Mouse (Mus musculus): Measurements from ENCODE around the gene Mgme1. TPM values are rescaled to one million over a fixed set of nuclear protein-coding genes. Genes with fewer than 3 reads are reported as not detected.

Gene Mgme1
- polyA plus RNA-seq (2014; fragmentation: Nextera tagmentation; extraction: Ambion mirVana) = 11.3 and 11.8 TPM in 2 replicates

GRCm38 (mm10) chr2:144270507-144271420 lies at the start of gene Mgme1, which contains the start of gene Snx5:
Mgme1 (plus strand) TSS chr2:144270663.
Snx5 (minus strand) TSS chr2:144270906.
- H3K27me3 ChIP-seq (ENCODE audit: control insufficient read depth, insufficient read depth, low read length) = no peaks in the 10 kb centered on the region
- H3K4me1 ChIP-seq (ENCODE audit: control insufficient read depth, insufficient read depth, low read length) = peaks cover 19% of the 10 kb centered on the region
- H3K36me3 ChIP-seq (ENCODE audit: control insufficient read depth, insufficient read depth, low read length) = no peaks in the 10 kb centered on the region
- H3K9me3 ChIP-seq (ENCODE audit: control insufficient read depth, low read length) = no peaks in the 10 kb centered on the region
- peak within 1 kb of the TSS; percentile 86 for H3K9ac ChIP-seq (replicated peaks; ENCODE audit: low read depth, low read length)
- peak within 1 kb of the TSS; percentile 91 for H3K27ac ChIP-seq (ENCODE audit: low read depth, low read length)
- H3K4me2 ChIP-seq (ENCODE audit: low read depth, low read length) = peak within 1 kb of the TSS; percentile 56
- H3K4me3 ChIP-seq (ENCODE audit: low read depth, low read length) = peak within 1 kb of the TSS; percentile 88
- under 1% methylated on average over 93 of the region's 93 CpGs for WGBS
- peak; percentile 98 for ATAC-seq (ENCODE audit: low read depth)

- H3K4me2 ChIP-seq (ENCODE audit: low read depth, low read length) = no peak overlapping the region
- H3K36me3 ChIP-seq (ENCODE audit: control insufficient read depth, insufficient read depth, low read length) = no peaks in the 10 kb centered on the region
- no peak overlapping the region for H3K4me3 ChIP-seq (ENCODE audit: low read depth, low read length)
- no peak for ATAC-seq (ENCODE audit: low read depth)
- H3K27me3 ChIP-seq (ENCODE audit: control insufficient read depth, insufficient read depth, low read length) = no peaks in the 10 kb centered on the region
- H3K4me1 ChIP-seq (ENCODE audit: control insufficient read depth, insufficient read depth, low read length) = no peaks in the 10 kb centered on the region
- no peak overlapping the region for H3K27ac ChIP-seq (ENCODE audit: low read depth, low read length)
- H3K9me3 ChIP-seq (ENCODE audit: control insufficient read depth, low read length) = no peaks in the 10 kb centered on the region
- no peak overlapping the region for H3K9ac ChIP-seq (replicated peaks; ENCODE audit: low read depth, low read length)
- 68% methylated on average over 12 of the region's 12 CpGs for WGBS
These were observed 46.1 kb upstream of the Mgme1 start for GRCm38 (mm10) chr2:144224351-144224750.

DNA sequence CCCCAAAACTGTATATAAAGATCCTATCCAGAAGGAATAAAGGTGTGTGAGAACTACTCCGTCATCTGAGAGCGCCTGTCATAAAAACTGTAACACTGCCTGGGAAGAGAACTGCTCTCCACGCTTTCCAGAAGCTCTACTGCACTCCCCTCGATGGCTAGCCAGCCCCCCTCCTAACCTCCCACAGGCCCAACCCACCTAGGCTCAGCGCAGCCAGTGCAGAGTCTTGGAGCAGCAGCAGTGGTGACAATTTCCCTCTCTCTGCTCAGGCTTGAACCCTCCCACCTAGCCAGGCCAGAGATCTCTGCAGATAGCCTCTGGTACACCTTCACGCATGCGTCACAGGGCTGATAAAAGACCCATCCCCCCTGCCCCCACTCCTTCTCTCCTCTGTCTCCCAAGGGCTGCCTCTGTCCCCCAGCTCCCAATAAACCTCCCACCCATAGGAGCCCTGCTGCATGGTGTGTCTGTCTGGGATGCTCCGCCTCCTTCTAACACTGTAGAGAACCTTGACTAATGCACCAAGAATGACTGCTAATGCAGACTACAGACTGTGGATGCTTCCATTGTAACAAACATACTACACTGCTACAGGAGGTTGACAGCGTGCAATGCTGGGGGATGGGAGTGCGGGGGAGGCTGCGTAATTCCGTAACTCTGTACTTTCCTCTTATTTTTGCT lies 43.4 kb upstream of the Mgme1 start:
- no peaks in the 10 kb centered on the region for H3K4me1 ChIP-seq (ENCODE audit: control insufficient read depth, insufficient read depth, low read length)
- H3K4me3 ChIP-seq (ENCODE audit: low read depth, low read length) = no peak overlapping the region
- H3K9ac ChIP-seq (replicated peaks; ENCODE audit: low read depth, low read length) = no peak overlapping the region
- WGBS = 79% methylated on average over 12 of the region's 12 CpGs
- no peaks in the 10 kb centered on the region for H3K36me3 ChIP-seq (ENCODE audit: control insufficient read depth, insufficient read depth, low read length)
- no peak overlapping the region for H3K27ac ChIP-seq (ENCODE audit: low read depth, low read length)
- no peak overlapping the region for H3K4me2 ChIP-seq (ENCODE audit: low read depth, low read length)
- ATAC-seq (ENCODE audit: low read depth) = no peak
- H3K9me3 ChIP-seq (ENCODE audit: control insufficient read depth, low read length) = no peaks in the 10 kb centered on the region
- H3K27me3 ChIP-seq (ENCODE audit: control insufficient read depth, insufficient read depth, low read length) = no peaks in the 10 kb centered on the region

- H3K27ac ChIP-seq (ENCODE audit: low read depth, low read length) = no peak overlapping the region
- no peaks in the 10 kb centered on the region for H3K4me1 ChIP-seq (ENCODE audit: control insufficient read depth, insufficient read depth, low read length)
- H3K4me3 ChIP-seq (ENCODE audit: low read depth, low read length) = no peak overlapping the region
- no peak overlapping the region for H3K9ac ChIP-seq (replicated peaks; ENCODE audit: low read depth, low read length)
- no peaks in the 10 kb centered on the region for H3K36me3 ChIP-seq (ENCODE audit: control insufficient read depth, insufficient read depth, low read length)
- H3K9me3 ChIP-seq (ENCODE audit: control insufficient read depth, low read length) = no peaks in the 10 kb centered on the region
- 74% methylated on average over 12 of the region's 12 CpGs for WGBS
- H3K4me2 ChIP-seq (ENCODE audit: low read depth, low read length) = no peak overlapping the region
- no peak for ATAC-seq (ENCODE audit: low read depth)
- no peaks in the 10 kb centered on the region for H3K27me3 ChIP-seq (ENCODE audit: control insufficient read depth, insufficient read depth, low read length)
These were observed 41.7 kb upstream of the Mgme1 start for GRCm38 (mm10) chr2:144228521-144229346.

DNA sequence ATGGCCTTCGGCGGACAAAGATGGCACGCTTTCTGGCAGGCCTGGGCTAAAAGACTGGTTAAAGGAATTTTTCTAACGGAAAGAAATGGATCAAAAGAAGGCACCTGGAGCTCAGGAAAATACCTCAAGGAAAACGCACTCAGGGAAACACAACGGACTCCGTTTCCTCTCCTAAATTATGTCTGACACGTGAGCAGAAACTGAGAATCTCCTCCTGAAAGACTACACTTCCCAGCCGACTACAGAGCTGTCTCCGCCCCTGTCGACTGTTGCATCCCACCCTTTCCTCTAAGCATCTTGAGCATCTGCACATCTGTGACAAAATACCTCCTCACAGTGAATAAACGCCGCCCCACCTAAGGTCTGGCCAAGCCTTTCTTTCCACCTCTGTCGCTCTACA lies 40.8 kb upstream of the Mgme1 start:
- Histone ChIP-seq H3K9ac (replicated peaks; ENCODE audit: low read depth, low read length) (no peak overlapping the region), H3K36me3 (ENCODE audit: control insufficient read depth, insufficient read depth, low read length) (no peaks in the 10 kb centered on the region), H3K4me2 (ENCODE audit: low read depth, low read length) (no peak overlapping the region), H3K27ac (ENCODE audit: low read depth, low read length) (no peak overlapping the region), H3K4me1 (ENCODE audit: control insufficient read depth, insufficient read depth, low read length) (no peaks in the 10 kb centered on the region), H3K4me3 (ENCODE audit: low read depth, low read length) (no peak overlapping the region), H3K9me3 (ENCODE audit: control insufficient read depth, low read length) (no peaks in the 10 kb centered on the region; the same call in 1 of the 2 replicates), H3K27me3 (ENCODE audit: control insufficient read depth, insufficient read depth, low read length) (no peaks in the 10 kb centered on the region)
- no peak for ATAC-seq (ENCODE audit: low read depth)
- WGBS = 90% methylated on average over 14 of the region's 14 CpGs

- Histone ChIP-seq H3K4me3 (ENCODE audit: low read depth, low read length) (no peak overlapping the region), H3K4me2 (ENCODE audit: low read depth, low read length) (no peak overlapping the region), H3K9ac (replicated peaks; ENCODE audit: low read depth, low read length) (no peak overlapping the region), H3K27ac (ENCODE audit: low read depth, low read length) (no peak overlapping the region), H3K27me3 (ENCODE audit: control insufficient read depth, insufficient read depth, low read length) (no peaks in the 10 kb centered on the region), H3K4me1 (ENCODE audit: control insufficient read depth, insufficient read depth, low read length) (no peaks in the 10 kb centered on the region), H3K9me3 (ENCODE audit: control insufficient read depth, low read length) (no peaks in the 10 kb centered on the region; the same call in 1 of the 2 replicates), H3K36me3 (ENCODE audit: control insufficient read depth, insufficient read depth, low read length) (no peaks in the 10 kb centered on the region)
- no peak for ATAC-seq (ENCODE audit: low read depth)
- WGBS = 77% methylated on average over 7 of the region's 7 CpGs
These were observed 40.0 kb upstream of the Mgme1 start for GRCm38 (mm10) chr2:144230498-144230897.

DNA sequence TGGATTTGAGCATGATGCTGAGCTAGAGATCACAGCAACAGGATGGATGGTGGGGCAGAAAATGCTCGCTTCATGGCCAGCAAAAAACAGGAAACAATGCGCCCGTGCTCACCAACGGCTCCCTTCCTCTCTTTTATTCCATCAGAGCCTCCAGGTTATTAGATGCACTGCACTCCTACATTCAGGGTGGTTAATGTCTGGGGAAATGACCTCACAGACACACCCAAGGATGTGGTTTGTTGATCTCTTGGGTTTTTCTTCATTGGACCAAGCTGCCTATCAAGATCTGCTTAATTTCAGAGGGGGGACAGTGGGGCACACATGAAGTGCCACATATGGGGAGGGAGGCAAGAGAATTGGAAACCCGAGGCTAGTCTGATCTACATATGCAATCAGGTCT lies 39.3 kb upstream of the Mgme1 start:
- WGBS = 77% methylated on average over 5 of the region's 5 CpGs
- no peak overlapping the region for H3K4me3 ChIP-seq (ENCODE audit: low read depth, low read length)
- no peaks in the 10 kb centered on the region for H3K27me3 ChIP-seq (ENCODE audit: control insufficient read depth, insufficient read depth, low read length)
- no peaks in the 10 kb centered on the region for H3K4me1 ChIP-seq (ENCODE audit: control insufficient read depth, insufficient read depth, low read length)
- no peak overlapping the region for H3K27ac ChIP-seq (ENCODE audit: low read depth, low read length)
- no peak for ATAC-seq (ENCODE audit: low read depth)
- H3K36me3 ChIP-seq (ENCODE audit: control insufficient read depth, insufficient read depth, low read length) = no peaks in the 10 kb centered on the region
- no peaks in the 10 kb centered on the region; the same call in 1 of the 2 replicates for H3K9me3 ChIP-seq (ENCODE audit: control insufficient read depth, low read length)
- no peak overlapping the region for H3K4me2 ChIP-seq (ENCODE audit: low read depth, low read length)
- H3K9ac ChIP-seq (replicated peaks; ENCODE audit: low read depth, low read length) = no peak overlapping the region

DNA sequence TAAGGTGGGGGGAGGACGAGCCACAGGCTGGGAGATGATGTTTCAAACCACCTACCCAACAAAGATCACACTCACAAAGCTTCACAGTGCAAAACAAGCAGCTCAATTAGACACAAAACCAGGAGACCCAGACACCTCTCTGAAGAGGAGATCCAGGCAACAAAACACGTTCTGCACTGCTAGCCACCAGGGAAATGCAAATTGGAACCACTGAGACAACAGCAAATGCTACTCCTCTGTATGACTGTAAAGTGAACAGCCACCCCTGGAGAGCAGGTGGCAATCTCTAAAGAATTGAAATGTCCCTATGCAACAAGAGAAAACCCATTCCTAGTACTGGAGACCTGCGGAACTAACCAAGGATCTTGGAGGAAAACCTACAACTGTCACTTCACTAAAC lies 36.9 kb upstream of the Mgme1 start:
- ATAC-seq (ENCODE audit: low read depth) = no peak
- no peak overlapping the region for H3K9ac ChIP-seq (replicated peaks; ENCODE audit: low read depth, low read length)
- H3K27ac ChIP-seq (ENCODE audit: low read depth, low read length) = no peak overlapping the region
- no peak overlapping the region for H3K4me3 ChIP-seq (ENCODE audit: low read depth, low read length)
- no peaks in the 10 kb centered on the region for H3K36me3 ChIP-seq (ENCODE audit: control insufficient read depth, insufficient read depth, low read length)
- no peaks in the 10 kb centered on the region; the same call in 1 of the 2 replicates for H3K9me3 ChIP-seq (ENCODE audit: control insufficient read depth, low read length)
- no peaks in the 10 kb centered on the region for H3K27me3 ChIP-seq (ENCODE audit: control insufficient read depth, insufficient read depth, low read length)
- WGBS = 66% methylated on average over 3 of the region's 3 CpGs
- H3K4me1 ChIP-seq (ENCODE audit: control insufficient read depth, insufficient read depth, low read length) = no peaks in the 10 kb centered on the region
- no peak overlapping the region for H3K4me2 ChIP-seq (ENCODE audit: low read depth, low read length)
